Mouse (Mus musculus): ENCODE results near the gene Gm49392. TPM values are rescaled to one million over a fixed set of nuclear protein-coding genes. Genes with fewer than 3 reads are reported as not detected.

Gene Gm49392
- polyA plus RNA-seq (2014; fragmentation: Illumina TruSeq; extraction: RNeasy Lipid Tissue Mini Kit (QIAGEN cat#74804); ENCODE audit: low read depth, low replicate concordance), result not detected

GRCm38 (mm10) chr13:60896794-60897193 lies at the start of gene Gm49392:
Gm49392 (minus strand) TSS chr13:60896894.

GRCm38 (mm10) chr13:60941884-60942283 lies 45.2 kb upstream of the Gm49392 start, which contains the start of gene Tpbpa:
Tpbpa (minus strand) TSS chr13:60941984.

DNA sequence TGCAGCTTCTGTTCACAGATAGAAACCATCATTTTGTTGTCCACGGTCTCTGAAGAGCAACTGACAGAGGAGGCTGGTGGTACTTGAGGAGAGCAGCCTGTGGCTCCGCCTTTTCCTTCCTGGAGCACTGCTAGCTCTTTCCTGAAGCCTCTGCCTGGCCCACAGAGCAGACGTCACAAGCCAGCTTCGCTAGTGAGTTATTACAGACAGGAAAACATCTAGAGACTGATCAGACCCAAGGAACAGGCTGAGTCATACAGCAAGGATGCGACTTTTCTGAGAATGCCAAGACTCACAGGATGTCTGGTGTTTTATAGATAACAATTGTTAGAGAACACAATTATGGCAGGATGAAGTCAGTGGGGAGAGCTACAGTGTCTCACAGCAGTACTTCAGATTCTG lies 39.8 kb upstream of the Gm49392 start, which contains the start of the genes Gm49391 and Ctla2a:
Gm49391 (minus strand) TSS at position 72 of the 402 bp plus-strand sequence.
Ctla2a (minus strand) TSS at position 126 of the 402 bp plus-strand sequence.

DNA sequence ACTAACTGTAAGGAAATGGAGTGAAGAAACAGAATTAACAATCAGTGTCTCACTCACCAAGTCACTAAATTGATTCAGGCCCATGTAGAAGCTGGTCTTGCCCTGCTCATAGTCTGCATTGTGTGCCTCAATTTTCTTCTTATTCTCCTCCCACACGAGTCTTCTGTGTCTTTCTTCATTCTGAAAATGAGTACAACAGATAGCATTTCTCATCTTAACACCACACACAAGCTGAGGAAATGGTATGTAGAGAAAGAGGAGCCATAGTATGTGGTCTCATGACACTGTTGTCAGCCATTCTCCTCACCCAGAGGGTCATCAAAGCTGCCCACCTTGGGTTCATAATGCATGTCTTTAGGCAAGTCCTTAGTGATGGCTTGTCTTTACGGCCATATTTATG lies 38.8 kb upstream of the Gm49392 start, which contains the start of gene Gm49393:
Gm49393 (minus strand) TSS at position 101 of the 400 bp plus-strand sequence.

DNA sequence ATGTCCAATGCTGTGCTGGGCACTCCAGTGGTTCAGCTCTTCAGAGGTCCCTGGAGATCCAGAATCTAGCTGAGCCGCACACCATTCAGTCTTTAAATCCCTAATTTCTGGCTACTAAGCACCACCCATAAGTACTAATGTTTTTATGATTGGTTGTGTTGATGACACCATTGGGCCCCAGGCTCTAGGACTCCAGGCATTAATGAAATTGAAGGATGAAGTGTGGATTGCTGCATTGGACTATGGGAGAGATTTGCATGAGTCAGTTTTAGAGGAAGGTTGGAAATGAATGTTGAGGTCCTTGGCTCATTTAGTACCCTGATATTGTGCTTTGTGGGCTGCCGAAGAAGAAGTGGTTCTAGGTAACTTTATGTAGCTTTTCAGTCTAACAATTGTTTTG lies 8.1 kb upstream of the Gm49392 start, which contains the start of gene Tpbpb:
Tpbpb (minus strand) TSS at position 101 of the 400 bp plus-strand sequence.

DNA sequence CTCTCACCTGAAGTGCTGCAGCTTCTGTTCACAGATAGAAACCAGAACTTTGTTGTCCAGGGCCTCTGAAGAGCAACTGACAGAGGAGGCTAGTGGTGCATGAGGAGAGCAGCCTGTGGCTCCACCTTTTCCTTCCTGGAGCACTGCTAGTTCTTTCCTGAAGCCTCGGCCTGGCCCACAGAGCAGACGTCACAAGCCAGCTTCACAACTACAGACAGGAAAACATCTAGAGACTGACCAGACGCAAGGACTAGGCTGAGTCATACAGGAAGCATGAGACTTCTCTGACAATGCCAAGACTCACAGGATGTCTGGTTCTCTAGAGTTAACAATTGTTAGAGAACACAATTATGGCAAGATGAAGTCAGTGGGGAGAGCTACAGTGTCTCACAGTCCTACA lies 634 bp upstream of the Gm49392 start, which contains the start of gene Ctla2b:
Ctla2b (minus strand) TSS at position 120 of the 400 bp plus-strand sequence.

DNA sequence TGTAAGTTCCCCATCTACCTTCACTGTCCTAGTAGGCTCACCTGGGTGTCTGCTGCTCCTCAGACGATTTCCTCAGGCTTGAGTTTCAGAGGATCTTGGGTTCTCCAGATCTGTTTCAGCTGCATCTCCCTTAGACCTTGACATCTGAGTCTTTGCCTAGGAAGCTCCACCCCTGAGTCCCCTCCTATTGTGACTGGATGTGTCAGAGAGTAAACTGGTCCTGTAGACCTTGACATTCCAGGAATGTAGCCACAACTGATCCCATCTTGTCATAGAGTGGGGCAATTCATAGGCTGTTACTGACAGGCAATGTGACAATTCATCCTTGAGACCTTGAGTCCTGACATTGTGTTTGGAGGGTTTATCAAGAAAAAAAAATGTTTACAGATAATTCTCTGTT lies 32.4 kb downstream of the Gm49392 start, which contains the start of gene 4930486L24Rik:
4930486L24Rik (minus strand) TSS at position 195 of the 400 bp plus-strand sequence.

GRCm38 (mm10) chr13:60802749-60803148 lies 93.9 kb downstream of the Gm49392 start, which contains the start of gene Ctsll3:
Ctsll3 (minus strand) TSS chr13:60802849.

Other genes starting within 250 kb of the Gm49392 start
- not detected for gene BC051665, start 110.5 kb downstream of the Gm49392 start, polyA plus RNA-seq (2014; fragmentation: Illumina TruSeq; extraction: RNeasy Lipid Tissue Mini Kit (QIAGEN cat#74804); ENCODE audit: low read depth, low replicate concordance)
- not detected for gene Ctsll3, start 94.0 kb downstream of the Gm49392 start, polyA plus RNA-seq (2014; fragmentation: Illumina TruSeq; extraction: RNeasy Lipid Tissue Mini Kit (QIAGEN cat#74804); ENCODE audit: low read depth, low replicate concordance)
- gene 4930486L24Rik, start 32.4 kb downstream of the Gm49392 start, polyA plus RNA-seq (2014; fragmentation: Illumina TruSeq; extraction: RNeasy Lipid Tissue Mini Kit (QIAGEN cat#74804); ENCODE audit: low read depth, low replicate concordance), result 1.4 TPM
- gene Ctla2b, start 553 bp upstream of the Gm49392 start, polyA plus RNA-seq (2014; fragmentation: Illumina TruSeq; extraction: RNeasy Lipid Tissue Mini Kit (QIAGEN cat#74804); ENCODE audit: low read depth, low replicate concordance), result 0.55 TPM
- gene Tpbpb, start 8.0 kb upstream of the Gm49392 start, polyA plus RNA-seq (2014; fragmentation: Illumina TruSeq; extraction: RNeasy Lipid Tissue Mini Kit (QIAGEN cat#74804); ENCODE audit: low read depth, low replicate concordance), result not detected
- gene Gm49393, start 38.7 kb upstream of the Gm49392 start, polyA plus RNA-seq (2014; fragmentation: Illumina TruSeq; extraction: RNeasy Lipid Tissue Mini Kit (QIAGEN cat#74804); ENCODE audit: low read depth, low replicate concordance), result 3.8 TPM
- gene Gm49391, start 39.7 kb upstream of the Gm49392 start, polyA plus RNA-seq (2014; fragmentation: Illumina TruSeq; extraction: RNeasy Lipid Tissue Mini Kit (QIAGEN cat#74804); ENCODE audit: low read depth, low replicate concordance), result 1.3 TPM
- gene Ctla2a, start 39.7 kb upstream of the Gm49392 start, polyA plus RNA-seq (2014; fragmentation: Illumina TruSeq; extraction: RNeasy Lipid Tissue Mini Kit (QIAGEN cat#74804); ENCODE audit: low read depth, low replicate concordance), result 1.8 TPM
- not detected for gene Tpbpa, start 45.1 kb upstream of the Gm49392 start, polyA plus RNA-seq (2014; fragmentation: Illumina TruSeq; extraction: RNeasy Lipid Tissue Mini Kit (QIAGEN cat#74804); ENCODE audit: low read depth, low replicate concordance)
- not detected for gene Ctsj, start 109.1 kb upstream of the Gm49392 start, polyA plus RNA-seq (2014; fragmentation: Illumina TruSeq; extraction: RNeasy Lipid Tissue Mini Kit (QIAGEN cat#74804); ENCODE audit: low read depth, low replicate concordance)
- gene Ctsq, start 143.7 kb upstream of the Gm49392 start, polyA plus RNA-seq (2014; fragmentation: Illumina TruSeq; extraction: RNeasy Lipid Tissue Mini Kit (QIAGEN cat#74804); ENCODE audit: low read depth, low replicate concordance), result not detected